Mouse (Mus musculus): ENCODE measurements around the gene Macf1.
"Not testable (repeated sequence)": the region's sequence is repeated elsewhere in the genome, so short reads cannot be mapped to it uniquely, and the experiment has no call there.

Gene Macf1

DNA sequence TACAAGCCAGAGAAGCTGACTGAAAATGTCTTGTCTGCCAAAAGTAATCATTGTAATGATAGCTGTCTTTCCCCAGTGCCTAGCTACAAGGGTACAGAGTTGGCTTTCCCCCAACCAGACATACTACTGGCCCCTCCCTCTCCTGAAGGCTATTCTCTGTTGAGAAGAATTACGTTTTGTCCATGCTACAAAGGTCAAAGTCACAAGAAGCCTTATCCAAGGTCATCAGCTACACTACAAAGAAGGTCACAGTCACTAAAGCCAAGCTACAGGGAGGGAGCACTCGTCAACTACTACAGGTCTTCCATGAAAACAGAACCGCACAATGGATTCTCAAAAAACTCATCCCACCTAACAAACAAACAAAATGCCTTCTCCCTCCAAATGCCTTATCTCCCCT lies 49.7 kb downstream of the Macf1 start:
- no peak for DNase-seq (ENCODE audit: inconsistent ontology term)

- DNase-seq (ENCODE audit: inconsistent ontology term): no peak
Measured at GRCm38 (mm10) chr4:123633874-123634273, 50.3 kb downstream of the Macf1 start.

DNA sequence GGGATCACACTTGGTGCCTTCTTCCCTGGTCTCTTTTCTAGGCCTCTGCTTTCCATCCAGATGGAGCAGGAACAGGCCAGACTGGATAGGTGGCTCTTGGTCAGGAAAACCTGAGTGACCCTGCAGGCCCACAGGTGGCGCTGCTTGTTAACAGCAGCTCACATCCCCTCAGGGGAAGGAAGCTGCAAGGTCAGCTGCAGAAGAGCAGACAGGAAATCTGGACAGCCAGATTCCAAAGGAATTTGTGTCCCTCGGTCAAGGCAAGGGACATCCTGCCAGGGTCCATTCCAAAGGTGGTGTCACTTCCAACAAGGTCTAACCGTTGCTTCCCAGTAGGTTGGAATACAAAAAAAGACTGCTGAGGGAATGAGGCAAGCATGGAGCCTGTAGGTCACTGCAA lies 50.8 kb downstream of the Macf1 start:
- peak; percentile 55 for DNase-seq (ENCODE audit: inconsistent ontology term)

DNA sequence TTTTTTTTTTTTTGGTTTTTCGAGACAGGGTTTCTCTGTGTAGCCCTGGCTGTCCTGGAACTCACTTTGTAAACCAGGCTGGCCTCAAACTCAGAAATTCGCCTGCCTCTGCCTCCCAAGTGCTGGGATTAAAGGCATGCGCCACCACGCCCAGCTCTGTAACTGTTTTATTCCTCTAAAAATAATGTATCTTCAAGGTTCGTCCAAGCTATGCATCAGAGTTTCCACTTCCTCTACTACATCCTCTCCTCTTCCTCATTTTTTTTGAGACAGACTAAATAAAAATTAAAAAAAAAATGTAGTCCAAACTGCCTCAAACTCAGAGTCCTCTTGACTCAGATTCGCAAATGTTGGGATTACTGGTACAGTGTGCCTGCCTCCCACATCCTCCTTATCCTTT lies 52.0 kb downstream of the Macf1 start:
- DNase-seq (ENCODE audit: inconsistent ontology term): not testable (repeated sequence)

- DNase-seq (ENCODE audit: inconsistent ontology term): no peak
Measured at GRCm38 (mm10) chr4:123631654-123632053, 52.5 kb downstream of the Macf1 start.

DNA sequence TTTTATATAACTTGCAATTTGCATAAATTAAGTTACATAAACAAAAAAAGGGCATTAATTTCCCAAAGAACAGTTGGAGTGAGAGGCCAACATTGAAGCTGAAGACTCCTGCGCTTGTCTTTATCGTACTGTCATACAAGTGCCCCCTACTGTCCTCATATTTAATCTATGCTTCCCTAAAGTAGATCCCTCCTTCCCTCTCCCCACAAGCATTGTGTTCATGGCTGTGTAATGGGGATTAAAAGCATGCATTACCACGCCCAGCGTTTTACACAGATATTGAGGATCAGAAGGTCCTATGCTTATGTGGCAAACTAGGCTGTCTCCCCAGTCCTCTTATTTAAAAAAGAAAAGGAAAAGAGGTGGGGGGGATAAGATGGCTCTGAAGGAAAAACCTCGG lies 56.5 kb downstream of the Macf1 start:
- no peak for DNase-seq (ENCODE audit: inconsistent ontology term)

GRCm38 (mm10) chr4:123625332-123626072 lies 58.7 kb downstream of the Macf1 start:
- no peak for DNase-seq (ENCODE audit: inconsistent ontology term)

DNA sequence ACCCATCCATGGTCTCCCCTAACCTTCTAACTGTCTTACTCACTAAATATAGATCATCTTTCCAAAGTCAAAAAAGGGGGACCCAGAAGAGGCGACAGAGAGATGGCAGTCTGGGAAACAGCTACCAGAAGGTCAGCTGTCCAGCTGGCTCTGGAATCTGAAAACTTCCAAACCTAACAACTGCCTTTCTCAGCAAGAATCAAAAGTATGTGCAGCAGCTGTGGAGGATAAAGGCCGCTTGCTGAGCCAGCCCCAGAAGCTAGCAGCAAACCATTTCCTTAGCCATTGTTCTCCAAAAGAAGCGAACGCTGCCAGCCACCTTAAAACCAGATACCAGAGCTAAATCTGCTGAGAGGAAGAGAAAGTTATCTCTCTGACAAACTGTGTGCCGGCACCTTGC lies 59.7 kb downstream of the Macf1 start:
- DNase-seq (ENCODE audit: inconsistent ontology term): peak; percentile 91

- DNase-seq (ENCODE audit: inconsistent ontology term): peak; percentile 82
Measured at GRCm38 (mm10) chr4:123623742-123624151, 60.4 kb downstream of the Macf1 start.

GRCm38 (mm10) chr4:123621732-123622131 lies 62.4 kb downstream of the Macf1 start:
- DNase-seq (ENCODE audit: inconsistent ontology term): peak; percentile 63

DNA sequence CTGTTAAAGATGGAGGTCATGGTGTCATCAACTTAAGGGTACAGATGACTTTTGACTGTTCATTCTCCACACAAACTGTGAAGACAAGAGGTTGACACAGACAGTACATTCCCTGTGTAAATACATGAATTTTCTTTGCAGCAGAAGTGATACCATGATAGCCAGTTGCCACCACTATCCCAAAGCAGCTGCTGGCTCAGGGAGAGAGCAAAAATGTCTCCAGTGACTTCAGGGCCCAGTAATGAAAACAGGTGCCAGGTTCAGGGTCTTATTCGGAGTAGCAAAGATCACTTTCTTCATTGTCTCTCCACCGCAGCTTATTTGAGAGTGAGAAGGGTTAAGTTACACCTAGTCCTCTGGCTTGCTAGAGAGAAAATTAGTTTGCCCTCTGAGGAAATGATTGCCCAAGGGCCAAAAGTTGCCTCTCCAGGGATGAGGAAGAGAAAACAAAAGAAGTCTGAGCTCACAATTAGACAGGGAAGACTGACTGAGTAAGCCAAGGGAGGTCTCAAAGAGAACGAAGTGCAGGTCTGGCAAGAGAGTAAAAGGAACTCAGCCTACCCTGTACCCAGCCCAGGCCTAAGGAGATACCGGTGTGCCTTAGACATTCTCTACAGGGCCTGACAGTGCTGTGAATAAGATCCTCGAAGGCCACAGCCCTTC lies 66.3 kb downstream of the Macf1 start:
- no peak for DNase-seq (ENCODE audit: inconsistent ontology term)

GRCm38 (mm10) chr4:123616971-123617370 lies 67.2 kb downstream of the Macf1 start:
- no peak for DNase-seq (ENCODE audit: inconsistent ontology term)

DNA sequence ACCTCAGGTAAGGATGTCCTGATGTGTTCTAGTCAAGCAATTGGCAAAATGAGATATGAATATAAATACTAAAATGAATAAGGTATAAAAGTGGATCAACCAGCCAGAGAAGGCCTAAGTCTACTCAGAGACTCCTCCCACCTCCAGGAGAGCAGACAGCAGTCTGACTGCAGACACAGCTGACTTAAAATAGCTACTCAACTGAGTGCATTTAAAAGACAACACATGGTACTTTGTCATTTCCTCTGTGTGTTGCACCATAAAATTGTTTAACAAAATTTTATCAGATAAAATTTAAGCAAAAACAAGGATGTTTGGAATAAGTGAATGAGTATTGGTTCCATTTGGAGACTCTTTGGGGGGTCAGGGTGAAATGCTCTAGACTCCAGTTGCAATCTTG lies 67.7 kb downstream of the Macf1 start:
- no peak for DNase-seq (ENCODE audit: inconsistent ontology term)

GRCm38 (mm10) chr4:123613309-123613947 lies 70.7 kb downstream of the Macf1 start:
- DNase-seq (ENCODE audit: inconsistent ontology term): peak; percentile 69

- DNase-seq (ENCODE audit: inconsistent ontology term): no peak
Measured at GRCm38 (mm10) chr4:123611940-123612339, 72.2 kb downstream of the Macf1 start.

GRCm38 (mm10) chr4:123611241-123611640 lies 72.9 kb downstream of the Macf1 start:
- no peak for DNase-seq (ENCODE audit: inconsistent ontology term)

GRCm38 (mm10) chr4:123607174-123607573 lies 77.0 kb downstream of the Macf1 start:
- no peak for DNase-seq (ENCODE audit: inconsistent ontology term)

- DNase-seq (ENCODE audit: inconsistent ontology term): no peak
Measured at GRCm38 (mm10) chr4:123605948-123606347, 78.2 kb downstream of the Macf1 start.

DNA sequence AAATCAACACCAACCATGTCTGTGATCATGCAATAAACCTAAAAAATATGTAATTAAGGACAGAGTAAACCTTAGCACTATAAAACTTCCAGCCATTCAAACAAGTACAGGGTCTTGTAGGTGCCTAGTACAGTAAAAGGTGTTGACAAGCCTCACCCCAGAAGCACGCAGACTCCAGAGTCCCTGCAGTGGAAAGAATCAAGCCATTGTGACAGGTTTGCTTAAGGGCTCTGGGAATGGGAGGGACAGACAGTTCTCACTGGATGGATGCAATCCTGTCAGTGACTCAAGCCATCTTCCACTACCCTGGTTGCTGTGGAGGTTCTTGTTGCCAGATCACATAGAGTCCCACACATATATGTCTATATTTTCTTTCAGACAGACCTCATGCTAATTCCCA lies 78.9 kb downstream of the Macf1 start:
- no peak for DNase-seq (ENCODE audit: inconsistent ontology term)

DNA sequence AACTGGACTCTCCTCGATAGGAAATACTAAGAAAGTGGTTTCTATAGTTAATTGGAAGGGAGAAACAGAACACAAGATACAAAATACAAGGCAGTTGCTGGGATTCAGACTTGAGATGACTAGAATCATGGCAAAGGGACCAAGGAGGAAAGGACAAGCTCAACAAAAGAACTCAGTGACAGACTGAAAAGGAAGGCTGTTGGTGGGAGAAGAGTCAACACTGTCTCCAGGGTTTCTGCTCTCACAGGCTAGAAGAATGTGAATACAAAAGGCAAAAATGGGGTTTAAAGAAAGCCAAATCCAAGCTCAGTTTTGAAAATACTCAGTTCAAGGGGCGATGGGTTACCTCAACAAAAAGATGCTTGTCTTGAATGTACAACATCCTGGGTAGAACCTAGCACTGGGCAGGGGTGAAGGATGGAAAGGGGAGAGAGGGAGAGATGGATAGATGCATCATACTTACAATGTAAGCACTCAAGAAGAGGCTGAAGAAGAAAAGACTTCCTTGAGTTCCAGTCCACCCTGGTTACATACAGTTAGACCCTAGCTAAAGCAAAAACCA lies 81.4 kb downstream of the Macf1 start:
- no peak for DNase-seq (ENCODE audit: inconsistent ontology term)

DNA sequence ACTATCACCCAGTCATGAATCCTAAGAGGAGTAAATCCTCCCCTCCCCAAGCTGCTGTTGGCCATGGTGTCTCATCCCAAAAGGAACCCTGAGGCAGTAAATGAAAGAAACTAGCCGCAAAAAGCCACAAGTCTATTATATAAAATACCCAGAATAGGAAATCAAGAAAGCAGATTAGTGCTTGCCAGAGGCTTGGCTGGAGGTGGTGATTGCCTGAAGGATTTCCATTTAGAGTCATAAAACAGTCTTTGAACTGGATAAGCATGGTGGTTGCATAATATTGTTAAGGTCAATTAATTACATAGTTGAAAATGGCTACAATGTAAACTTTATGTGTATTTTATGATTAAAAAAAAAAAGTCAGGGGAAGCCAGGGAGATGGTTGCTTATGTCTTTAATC lies 83.1 kb downstream of the Macf1 start:
- DNase-seq (ENCODE audit: inconsistent ontology term): no peak

GRCm38 (mm10) chr4:123598519-123599228 lies 85.5 kb downstream of the Macf1 start:
- DNase-seq (ENCODE audit: inconsistent ontology term): no peak
